Mouse (Mus musculus): ENCODE measurements around the gene Nme6. TPM values are rescaled to one million over a fixed set of nuclear protein-coding genes. Genes with fewer than 3 reads are reported as not detected.

The Nme6 gene
- polyA plus RNA-seq, 1 experiment from 2014 or later = 88.4 TPM

DNA sequence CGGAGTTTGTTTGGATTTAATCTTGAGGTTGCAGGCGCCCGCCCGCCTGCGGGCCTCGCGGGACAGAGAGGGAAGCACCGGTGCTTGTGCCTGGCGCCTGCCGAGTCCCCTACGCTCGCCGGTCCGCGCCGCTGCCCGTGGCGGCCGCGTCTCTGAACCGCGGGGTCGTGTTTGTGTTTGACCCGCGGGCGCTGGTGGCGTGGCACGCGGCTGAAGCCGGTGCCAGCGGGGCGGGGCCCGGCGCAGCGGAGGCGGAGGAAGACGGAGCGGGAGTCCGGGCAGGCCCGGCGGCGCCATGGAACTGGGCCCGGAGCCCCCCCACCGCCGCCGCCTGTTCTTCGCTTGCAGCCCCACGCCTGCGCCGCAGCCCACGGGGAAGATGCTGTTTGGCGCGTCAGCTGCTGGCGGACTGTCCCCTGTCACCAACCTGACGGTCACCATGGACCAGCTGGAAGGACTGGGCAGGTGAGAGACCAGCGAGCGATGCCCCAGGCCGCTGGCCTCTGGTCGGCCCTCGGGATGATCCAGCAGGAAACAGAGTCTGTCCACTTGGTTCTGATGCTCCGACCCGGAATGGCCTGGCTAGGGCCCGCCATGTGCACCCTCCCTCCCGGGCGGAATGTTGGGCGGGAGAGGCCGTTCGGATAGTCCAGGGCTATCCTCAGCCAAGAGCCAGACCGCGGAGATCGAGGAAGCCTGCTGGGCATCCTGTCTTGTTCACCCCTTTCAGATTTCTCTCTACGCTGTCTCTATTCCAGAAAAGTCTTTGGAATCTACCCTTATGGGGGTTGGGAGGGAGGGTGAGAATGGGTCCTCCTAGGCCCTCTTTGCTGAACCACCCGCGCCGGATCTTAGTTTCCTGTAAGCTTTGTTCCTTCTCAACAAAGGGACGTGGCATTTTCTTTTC is 43.4 kb downstream of the Nme6 start:
- Histone ChIP-seq H3K27me3 (replicated peaks) (no peaks in the 10 kb centered on the region), H3K4me2 (replicated peaks) (peak overlapping the region; percentile 82), H3K27ac (peak overlapping the region; percentile 92), H3K9ac (peak overlapping the region; percentile 93), H3K4me1 (replicated peaks) (peaks cover 7% of the 10 kb centered on the region; the same call in 1 of the 2 replicates), H3K36me3 (peaks cover 21% of the 10 kb centered on the region; the same call in 1 of the 2 replicates), H3K4me3 (replicated peaks) (peak overlapping the region; percentile 85), H3K9me3 (no peaks in the 10 kb centered on the region)
- under 1% methylated on average over 76 of the region's 76 CpGs for WGBS
- peak; percentile 57 for ATAC-seq

- peaks cover 7% of the 10 kb centered on the region; the same call in 1 of the 2 replicates for H3K4me1 ChIP-seq (replicated peaks)
- no peak for ATAC-seq
- H3K4me2 ChIP-seq (replicated peaks) = peak overlapping the region; percentile 82
- peak overlapping the region; percentile 85 for H3K4me3 ChIP-seq (replicated peaks)
- no peaks in the 10 kb centered on the region for H3K27me3 ChIP-seq (replicated peaks)
- no peaks in the 10 kb centered on the region for H3K9me3 ChIP-seq
- 2% methylated on average over 3 of the region's 3 CpGs for WGBS
- peak overlapping the region; percentile 93 for H3K9ac ChIP-seq
- peak overlapping the region; percentile 92 for H3K27ac ChIP-seq
- peaks cover 24% of the 10 kb centered on the region; the same call in 1 of the 2 replicates for H3K36me3 ChIP-seq
These were observed 44.2 kb downstream of the Nme6 start for GRCm38 (mm10) chr9:109876756-109877155.

DNA sequence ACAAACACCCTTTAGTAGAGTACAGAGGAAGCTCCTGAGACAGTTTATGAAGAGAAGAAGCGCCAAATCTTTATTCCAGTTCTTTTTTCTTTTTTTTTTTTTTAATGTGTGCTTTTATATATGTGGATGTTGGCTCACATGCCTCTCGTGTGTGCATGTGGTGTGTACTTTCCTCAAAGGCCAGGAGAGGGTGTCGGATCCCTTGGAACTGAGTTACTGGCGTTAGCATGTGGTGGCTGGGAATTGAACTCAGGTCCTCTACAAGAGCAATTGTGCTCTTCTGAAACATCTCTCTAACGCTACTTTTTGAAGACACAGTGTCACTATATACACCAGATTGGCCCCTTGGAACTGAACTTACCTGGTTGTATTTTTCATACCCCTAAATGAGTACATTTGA is 45.1 kb downstream of the Nme6 start:
- H3K27me3 ChIP-seq (replicated peaks) = no peaks in the 10 kb centered on the region
- H3K27ac ChIP-seq = no peak overlapping the region
- H3K4me3 ChIP-seq (replicated peaks) = peak overlapping the region; percentile 85
- H3K9me3 ChIP-seq = no peaks in the 10 kb centered on the region
- H3K4me1 ChIP-seq (replicated peaks) = peaks cover 7% of the 10 kb centered on the region; the same call in 1 of the 2 replicates
- no peak for ATAC-seq
- H3K9ac ChIP-seq = peak overlapping the region; percentile 93; the same call in 1 of the 2 replicates
- peaks cover 28% of the 10 kb centered on the region; the same call in 1 of the 2 replicates for H3K36me3 ChIP-seq
- 80% methylated on average over 5 of the region's 5 CpGs for WGBS
- peak overlapping the region; percentile 82 for H3K4me2 ChIP-seq (replicated peaks)

- no peaks in the 10 kb centered on the region for H3K27me3 ChIP-seq (replicated peaks)
- H3K36me3 ChIP-seq = peaks cover 34% of the 10 kb centered on the region
- no peak overlapping the region for H3K4me3 ChIP-seq (replicated peaks)
- peak overlapping the region; percentile 44; the same call in 1 of the 2 replicates for H3K27ac ChIP-seq
- H3K4me2 ChIP-seq (replicated peaks) = peak overlapping the region; percentile 26
- H3K9ac ChIP-seq = no peak overlapping the region
- no peaks in the 10 kb centered on the region for H3K9me3 ChIP-seq
- 68% methylated on average over 1 of the region's 1 CpGs for WGBS
- peaks cover 7% of the 10 kb centered on the region; the same call in 1 of the 2 replicates for H3K4me1 ChIP-seq (replicated peaks)
- peak; percentile 58 for ATAC-seq
These were observed 46.8 kb downstream of the Nme6 start for GRCm38 (mm10) chr9:109879305-109879704.

- Histone ChIP-seq H3K27me3 (replicated peaks) (no peaks in the 10 kb centered on the region), H3K27ac (no peak overlapping the region), H3K4me1 (replicated peaks) (no peaks in the 10 kb centered on the region), H3K4me3 (replicated peaks) (no peak overlapping the region), H3K36me3 (peaks cover 60% of the 10 kb centered on the region), H3K9me3 (no peaks in the 10 kb centered on the region), H3K4me2 (replicated peaks) (no peak overlapping the region), H3K9ac (no peak overlapping the region)
- ATAC-seq = peak; percentile 92
- WGBS = 60% methylated on average over 4 of the region's 4 CpGs
These were observed 53.7 kb downstream of the Nme6 start for GRCm38 (mm10) chr9:109886259-109886658.

DNA sequence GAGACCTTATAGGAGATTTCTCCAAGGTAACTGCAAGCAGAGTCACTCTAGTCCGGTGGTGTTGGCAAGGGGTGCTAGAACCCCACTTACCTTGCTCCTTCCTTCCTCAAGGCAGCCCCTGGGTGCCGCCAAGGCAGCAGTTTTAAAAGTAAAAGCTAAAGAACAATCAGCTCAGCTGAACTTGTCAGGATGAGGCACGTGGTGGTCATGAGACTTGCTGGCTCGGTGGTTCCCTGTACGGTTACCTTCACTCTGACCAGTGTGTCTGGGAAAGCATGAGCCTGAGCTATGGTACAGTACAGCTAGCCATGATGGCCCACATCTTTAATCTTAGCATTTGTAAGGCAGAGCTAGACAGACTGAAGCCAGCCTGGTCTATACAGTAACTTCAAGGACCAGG is 54.8 kb downstream of the Nme6 start:
- Histone ChIP-seq H3K4me3 (replicated peaks) (no peak overlapping the region), H3K4me2 (replicated peaks) (no peak overlapping the region), H3K9ac (no peak overlapping the region), H3K4me1 (replicated peaks) (no peaks in the 10 kb centered on the region), H3K27me3 (replicated peaks) (no peaks in the 10 kb centered on the region), H3K27ac (no peak overlapping the region), H3K36me3 (peaks cover 66% of the 10 kb centered on the region), H3K9me3 (no peaks in the 10 kb centered on the region)
- ATAC-seq = no peak
- 89% methylated on average over 5 of the region's 5 CpGs for WGBS

- Histone ChIP-seq H3K4me1 (replicated peaks) (peaks cover 6% of the 10 kb centered on the region; the same call in 1 of the 2 replicates), H3K9me3 (no peaks in the 10 kb centered on the region), H3K27me3 (replicated peaks) (no peaks in the 10 kb centered on the region), H3K36me3 (peaks cover 56% of the 10 kb centered on the region), H3K4me2 (replicated peaks) (no peak overlapping the region), H3K27ac (no peak overlapping the region), H3K4me3 (replicated peaks) (no peak overlapping the region), H3K9ac (no peak overlapping the region)
- 94% methylated on average over 8 of the region's 8 CpGs for WGBS
- no peak for ATAC-seq
These were observed 59.0 kb downstream of the Nme6 start for GRCm38 (mm10) chr9:109891501-109891900.

Other genes starting within 250 kb of the Nme6 start
- 0.11 TPM in 1 of 2 replicates, not detected in the other for gene Fbxw24, start 206.7 kb upstream of the Nme6 start, polyA plus RNA-seq (2015; fragmentation: Nextera tagmentation; extraction: Ambion mirVana)
- not detected in 2 replicates for gene Fbxw25, start 168.1 kb upstream of the Nme6 start, polyA plus RNA-seq (2015; fragmentation: Nextera tagmentation; extraction: Ambion mirVana)
- not detected in 2 replicates for gene Fbxw18, start 130.0 kb upstream of the Nme6 start, polyA plus RNA-seq (2015; fragmentation: Nextera tagmentation; extraction: Ambion mirVana)
- gene Fbxw26, start 86.7 kb upstream of the Nme6 start, polyA plus RNA-seq (2015; fragmentation: Nextera tagmentation; extraction: Ambion mirVana) = not detected in 2 replicates
- gene Fbxw27, start 42.1 kb upstream of the Nme6 start, polyA plus RNA-seq (2015; fragmentation: Nextera tagmentation; extraction: Ambion mirVana) = not detected in 2 replicates
- gene Spink8, start 20.5 kb upstream of the Nme6 start, polyA plus RNA-seq (2015; fragmentation: Nextera tagmentation; extraction: Ambion mirVana) = not detected in 2 replicates
- gene Camp, start 16.9 kb downstream of the Nme6 start, polyA plus RNA-seq (2015; fragmentation: Nextera tagmentation; extraction: Ambion mirVana) = 2.9 and 5.3 TPM in 2 replicates
- gene Cdc25a, start 42.8 kb downstream of the Nme6 start, polyA plus RNA-seq (2015; fragmentation: Nextera tagmentation; extraction: Ambion mirVana) = 32.1 and 32.5 TPM in 2 replicates
- gene Map4, start 98.7 kb downstream of the Nme6 start, polyA plus RNA-seq (2015; fragmentation: Nextera tagmentation; extraction: Ambion mirVana) = 53.0 and 54.4 TPM in 2 replicates

Data from intestine, embryonic 15.5 days (tissue).